ENCODE assay signal across 7 mouse cellular contexts in the genomic region with DNA sequence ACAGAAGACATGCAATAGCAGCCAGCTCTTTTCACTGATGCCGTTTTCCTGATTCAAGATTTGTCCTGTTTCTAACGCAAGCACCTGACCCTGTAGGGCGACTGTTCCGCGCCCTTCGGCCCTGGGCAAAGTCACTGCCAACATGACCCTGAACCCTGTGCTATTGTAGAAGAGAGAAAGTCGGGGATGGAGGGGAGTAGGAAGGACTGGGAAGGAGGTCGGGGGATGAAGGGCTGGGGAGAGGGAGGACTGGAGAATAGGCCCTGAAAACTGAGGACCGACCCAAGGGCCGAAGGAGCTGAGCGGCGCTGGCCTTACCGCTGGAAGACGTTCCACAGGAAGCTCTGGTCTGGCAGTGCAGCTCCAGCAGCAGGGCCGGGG. TPM values are rescaled to one million over a fixed set of nuclear protein-coding genes. Genes with fewer than 3 reads are reported as not detected.
DNase-seq lines count a peak whose midpoint lies in the region; ATAC-seq and TF ChIP-seq lines count a peak whose summit lies in the region.

No protein-coding gene starts in this region.

- no peaks in the 10 kb centered on the region for H3K27me3 ChIP-seq in neural tube, embryonic 11.5 days (ENCODE audit: control insufficient read depth, insufficient read depth, low read length)
- H3K27me3 ChIP-seq in forebrain, embryonic 11.5 days (ENCODE audit: control insufficient read depth, insufficient read depth, low read length), result no peaks in the 10 kb centered on the region
- H3K27me3 ChIP-seq in limb, embryonic 12.5 days, result no peaks in the 10 kb centered on the region
- H3K27me3 ChIP-seq in small intestine, adult 2 months (ENCODE audit: control insufficient read depth, insufficient read depth, low read length), result no peaks in the 10 kb centered on the region

- no peaks in the 10 kb centered on the region for H3K9me3 ChIP-seq in neural tube, embryonic 11.5 days (ENCODE audit: control insufficient read depth, low read length)
- no peaks in the 10 kb centered on the region for H3K9me3 ChIP-seq in forebrain, embryonic 11.5 days (ENCODE audit: control insufficient read depth, low read length)
- no peaks in the 10 kb centered on the region for H3K9me3 ChIP-seq in limb, embryonic 12.5 days

- TF ChIP-seq CTCF in small intestine, adult 2 months (IDR thresholded peaks at IDR 0.05; ENCODE audit: extremely low read depth, insufficient read length, insufficient replicate concordance, low read depth, low read length), result no peak

- H3K36me3 ChIP-seq in neural tube, embryonic 11.5 days (ENCODE audit: control insufficient read depth, insufficient read depth, low read length), result peaks cover 2% of the 10 kb centered on the region; the same call in 1 of the 2 replicates
- peaks cover 1% of the 10 kb centered on the region; the same call in 1 of the 2 replicates for H3K36me3 ChIP-seq in forebrain, embryonic 11.5 days (ENCODE audit: control insufficient read depth, insufficient read depth, low read length)
- peaks cover 29% of the 10 kb centered on the region for H3K36me3 ChIP-seq in limb, embryonic 12.5 days
- peaks cover 27% of the 10 kb centered on the region for H3K36me3 ChIP-seq in small intestine, adult 2 months (ENCODE audit: control insufficient read depth, insufficient read depth, low read length)

- peak overlapping the region; percentile 86 for H3K9ac ChIP-seq in neural tube, embryonic 11.5 days (ENCODE audit: low read length)
- H3K9ac ChIP-seq in forebrain, embryonic 11.5 days (ENCODE audit: low read length), result peak overlapping the region; percentile 79
- H3K9ac ChIP-seq in limb, embryonic 12.5 days (replicated peaks), result peak overlapping the region; percentile 81

- 4% methylated on average over 15 of the region's 15 CpGs for WGBS in neural tube, embryonic 11.5 days
- 3% methylated on average over 15 of the region's 15 CpGs for WGBS in forebrain, embryonic 11.5 days
- WGBS in limb, embryonic 12.5 days, result 4% methylated on average over 15 of the region's 15 CpGs
- 1% methylated on average over 15 of the region's 15 CpGs for WGBS in small intestine, adult 2 months

- peaks cover 6% of the 10 kb centered on the region; the same call in 1 of the 2 replicates for H3K4me1 ChIP-seq in neural tube, embryonic 11.5 days (ENCODE audit: control insufficient read depth, insufficient read depth, low read length)
- no peaks in the 10 kb centered on the region for H3K4me1 ChIP-seq in forebrain, embryonic 11.5 days (replicated peaks; ENCODE audit: control insufficient read depth, insufficient read depth, low read length)
- H3K4me1 ChIP-seq in limb, embryonic 12.5 days (replicated peaks), result peaks cover 12% of the 10 kb centered on the region
- peaks cover 3% of the 10 kb centered on the region for H3K4me1 ChIP-seq in small intestine, adult 2 months (ENCODE audit: control insufficient read depth, insufficient read depth, insufficient read length, low read length)

- H3K4me2 ChIP-seq in neural tube, embryonic 11.5 days (ENCODE audit: low read depth), result peak overlapping the region; percentile 72
- H3K4me2 ChIP-seq in forebrain, embryonic 11.5 days (ENCODE audit: low read depth, low read length, severe bottlenecking), result peak overlapping the region; percentile 54
- H3K4me2 ChIP-seq in limb, embryonic 12.5 days, result peak overlapping the region; percentile 80

- ATAC-seq in neural tube, embryonic 11.5 days (ENCODE audit: insufficient read depth, low FRiP score, low TSS enrichment), result no peak; the same call in 1 of the 2 replicates
- ATAC-seq in forebrain, embryonic 11.5 days (replicated peaks; ENCODE audit: low FRiP score), result no peak; the same call in 1 of the 2 replicates
- ATAC-seq in limb, embryonic 12.5 days (ENCODE audit: insufficient number of reproducible peaks, insufficient read depth, low FRiP score, low TSS enrichment, low read depth), result peak; percentile 62; the same call in 1 of the 2 replicates

- H3K27ac ChIP-seq in neural tube, embryonic 11.5 days (ENCODE audit: low read depth, low read length), result peak overlapping the region; percentile 42; the same call in 1 of the 2 replicates
- no peak overlapping the region for H3K27ac ChIP-seq in forebrain, embryonic 11.5 days (ENCODE audit: low read depth, low read length)
- H3K27ac ChIP-seq in limb, embryonic 12.5 days, result peak overlapping the region; percentile 69
- H3K27ac ChIP-seq in small intestine, adult 2 months (ENCODE audit: insufficient read depth, low read depth, low read length), result peak overlapping the region; percentile 92

- intact Hi-C loops in left cerebral cortex, postnatal 25 days (cut with DNase I), result no loop called here

- DNase-seq in neural tube, embryonic 11.5 days (ENCODE audit: low spot score), result no peak
- DNase-seq in neural tube, embryonic 10.5 days (ENCODE audit: extremely low spot score, low spot score), result no peak
- no peak for DNase-seq in forebrain, embryonic 11.5 days (ENCODE audit: low spot score)
- DNase-seq in ovary, postnatal 10 days (ENCODE audit: low spot score), result no peak
- no peak for DNase-seq in left cerebral cortex, postnatal 25 days (ENCODE audit: low spot score in 2 of 2)

- TF ChIP-seq POLR2A in small intestine, adult 2 months (IDR thresholded peaks at IDR 0.05; ENCODE audit: low read depth, low read length), result no peak

- peak overlapping the region; percentile 84 for H3K4me3 ChIP-seq in neural tube, embryonic 11.5 days (ENCODE audit: low read depth, low read length)
- H3K4me3 ChIP-seq in forebrain, embryonic 11.5 days (ENCODE audit: low read depth, low read length), result peak overlapping the region; percentile 84
- H3K4me3 ChIP-seq in limb, embryonic 12.5 days (replicated peaks), result peak overlapping the region; percentile 91
- peak overlapping the region; percentile 91 for H3K4me3 ChIP-seq in small intestine, adult 2 months (ENCODE audit: low read depth, low read length)

RNA-seq across cellular contexts. Expression of gene Pdcd6, which starts 0.6 kb away (rescaled TPM):
- polyA plus RNA-seq in neural tube, embryonic 11.5 days (2014; fragmentation: Nextera tagmentation; extraction: Ambion mirVana), result 124 and 128 TPM in 2 replicates
- polyA plus RNA-seq in forebrain, embryonic 11.5 days (2014; fragmentation: Nextera tagmentation; extraction: Ambion mirVana), result 113 and 119 TPM in 2 replicates
- polyA plus RNA-seq in limb, embryonic 12.5 days (2016; fragmentation: Nextera tagmentation; extraction: Ambion mirVana), result 130 and 139 TPM in 2 replicates
- 128 and 248 TPM in 2 replicates for polyA plus RNA-seq in small intestine, adult 2 months (2012; rRNA removed)
- 10 to 100 TPM; 82.4 to 83.7 TPM for total RNA-seq in left cerebral cortex, postnatal 25 days (2021)

RNA-seq across cellular contexts. Expression of gene Ahrr, which starts 24.6 kb away (rescaled TPM):
- polyA plus RNA-seq in neural tube, embryonic 11.5 days (2014; fragmentation: Nextera tagmentation; extraction: Ambion mirVana), result 0.55 and 2.0 TPM in 2 replicates
- polyA plus RNA-seq in forebrain, embryonic 11.5 days (2014; fragmentation: Nextera tagmentation; extraction: Ambion mirVana), result 1.1 and 1.8 TPM in 2 replicates
- 1.3 and 1.6 TPM in 2 replicates for polyA plus RNA-seq in limb, embryonic 12.5 days (2016; fragmentation: Nextera tagmentation; extraction: Ambion mirVana)
- 1.3 and 1.6 TPM in 2 replicates for polyA plus RNA-seq in small intestine, adult 2 months (2012; rRNA removed)
- 1 to 10 TPM in 1 of 2 experiments, under 1 TPM in 1; 0.78 to 1.6 TPM for total RNA-seq in left cerebral cortex, postnatal 25 days (2021)

RNA-seq across cellular contexts. Expression of gene Sdha, which starts 33.3 kb away (rescaled TPM):
- 228 and 255 TPM in 2 replicates for polyA plus RNA-seq in neural tube, embryonic 11.5 days (2014; fragmentation: Nextera tagmentation; extraction: Ambion mirVana)
- 249 and 253 TPM in 2 replicates for polyA plus RNA-seq in forebrain, embryonic 11.5 days (2014; fragmentation: Nextera tagmentation; extraction: Ambion mirVana)
- polyA plus RNA-seq in limb, embryonic 12.5 days (2016; fragmentation: Nextera tagmentation; extraction: Ambion mirVana), result 235 and 236 TPM in 2 replicates
- polyA plus RNA-seq in small intestine, adult 2 months (2012; rRNA removed), result 65.1 and 96.7 TPM in 2 replicates
- total RNA-seq in left cerebral cortex, postnatal 25 days (2021), result 100 to 1,000 TPM; 310 to 311 TPM

RNA-seq across cellular contexts. Expression of gene Ccdc127, which starts 33.3 kb away (rescaled TPM):
- 56.1 and 57.6 TPM in 2 replicates for polyA plus RNA-seq in neural tube, embryonic 11.5 days (2014; fragmentation: Nextera tagmentation; extraction: Ambion mirVana)
- polyA plus RNA-seq in forebrain, embryonic 11.5 days (2014; fragmentation: Nextera tagmentation; extraction: Ambion mirVana), result 53.5 and 61.1 TPM in 2 replicates
- polyA plus RNA-seq in limb, embryonic 12.5 days (2016; fragmentation: Nextera tagmentation; extraction: Ambion mirVana), result 61.5 and 67.4 TPM in 2 replicates
- polyA plus RNA-seq in small intestine, adult 2 months (2012; rRNA removed), result 0.36 and 0.74 TPM in 2 replicates
- 10 to 100 TPM; 87.5 to 88.3 TPM for total RNA-seq in left cerebral cortex, postnatal 25 days (2021)

RNA-seq across cellular contexts. Expression of gene Lrrc14b, which starts 47.0 kb away (rescaled TPM):
- not detected in 2 replicates for polyA plus RNA-seq in neural tube, embryonic 11.5 days (2014; fragmentation: Nextera tagmentation; extraction: Ambion mirVana)
- polyA plus RNA-seq in forebrain, embryonic 11.5 days (2014; fragmentation: Nextera tagmentation; extraction: Ambion mirVana), result not detected in 2 replicates
- not detected in 2 replicates for polyA plus RNA-seq in limb, embryonic 12.5 days (2016; fragmentation: Nextera tagmentation; extraction: Ambion mirVana)
- 0.34 and 0.38 TPM in 2 replicates for polyA plus RNA-seq in small intestine, adult 2 months (2012; rRNA removed)
- total RNA-seq in left cerebral cortex, postnatal 25 days (2021), result under 1 TPM in 1 of 2 experiments, not detected in 1; 0.16 TPM
